Mouse (Mus musculus): ENCODE results near the gene Trim62. TPM values are rescaled to one million over a fixed set of nuclear protein-coding genes. Genes with fewer than 3 reads are reported as not detected.

Trim62 gene
- total RNA-seq, 2 experiments from 2014 or later = not detected

GRCm38 (mm10) chr4:128905251-128905650, 21.9 kb downstream of the Trim62 start:
- no peak for ATAC-seq (replicated peaks; ENCODE audit: low FRiP score, poor library complexity, severe bottlenecking)

DNA sequence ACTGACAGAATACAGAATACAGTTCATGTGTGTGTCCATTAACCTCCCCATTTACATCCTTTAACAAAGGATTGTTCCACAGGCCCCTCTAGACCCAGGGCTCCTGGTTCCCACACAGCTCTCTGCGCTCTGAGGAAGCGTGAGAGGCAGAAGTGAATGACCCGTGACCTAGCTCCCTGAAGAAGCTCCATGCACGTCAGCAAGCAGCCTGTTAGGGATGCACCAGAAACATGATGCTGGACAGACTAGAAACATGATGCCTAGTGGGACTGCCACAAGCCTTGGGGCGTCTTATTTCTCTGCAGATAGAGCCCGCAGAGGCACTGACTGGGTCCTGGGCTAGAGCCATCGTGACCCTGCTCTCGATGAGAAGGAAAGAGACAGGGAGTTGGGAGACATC, 23.4 kb downstream of the Trim62 start:
- no peak for ATAC-seq (replicated peaks; ENCODE audit: low FRiP score, poor library complexity, severe bottlenecking)

- ATAC-seq (replicated peaks; ENCODE audit: low FRiP score, poor library complexity, severe bottlenecking) = no peak
These were observed 24.0 kb downstream of the Trim62 start for GRCm38 (mm10) chr4:128907238-128907968.

GRCm38 (mm10) chr4:128908586-128909377, 25.4 kb downstream of the Trim62 start:
- peak; percentile 57; the same call in 1 of the 2 replicates for ATAC-seq (replicated peaks; ENCODE audit: low FRiP score, poor library complexity, severe bottlenecking)

DNA sequence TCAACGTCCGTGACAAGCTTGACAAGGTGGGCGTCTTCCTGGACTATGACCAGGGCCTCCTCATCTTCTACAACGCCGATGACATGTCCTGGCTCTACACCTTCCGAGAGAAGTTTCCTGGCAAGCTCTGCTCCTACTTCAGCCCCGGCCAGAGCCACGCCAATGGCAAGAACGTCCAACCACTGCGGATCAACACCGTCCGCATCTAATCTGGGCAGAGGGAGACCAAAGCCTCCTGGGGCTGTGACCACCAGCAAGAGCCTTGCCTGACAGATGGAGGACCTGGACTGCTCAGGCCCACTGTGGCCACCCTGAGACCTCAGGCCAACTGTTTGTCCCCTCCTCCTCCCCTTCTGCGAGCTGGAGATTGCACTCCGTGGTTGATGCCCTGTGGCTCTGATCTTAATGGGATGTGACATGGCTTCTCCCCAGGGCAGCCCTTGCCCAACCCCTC, 26.0 kb downstream of the Trim62 start:
- ATAC-seq (replicated peaks; ENCODE audit: low FRiP score, poor library complexity, severe bottlenecking) = no peak

DNA sequence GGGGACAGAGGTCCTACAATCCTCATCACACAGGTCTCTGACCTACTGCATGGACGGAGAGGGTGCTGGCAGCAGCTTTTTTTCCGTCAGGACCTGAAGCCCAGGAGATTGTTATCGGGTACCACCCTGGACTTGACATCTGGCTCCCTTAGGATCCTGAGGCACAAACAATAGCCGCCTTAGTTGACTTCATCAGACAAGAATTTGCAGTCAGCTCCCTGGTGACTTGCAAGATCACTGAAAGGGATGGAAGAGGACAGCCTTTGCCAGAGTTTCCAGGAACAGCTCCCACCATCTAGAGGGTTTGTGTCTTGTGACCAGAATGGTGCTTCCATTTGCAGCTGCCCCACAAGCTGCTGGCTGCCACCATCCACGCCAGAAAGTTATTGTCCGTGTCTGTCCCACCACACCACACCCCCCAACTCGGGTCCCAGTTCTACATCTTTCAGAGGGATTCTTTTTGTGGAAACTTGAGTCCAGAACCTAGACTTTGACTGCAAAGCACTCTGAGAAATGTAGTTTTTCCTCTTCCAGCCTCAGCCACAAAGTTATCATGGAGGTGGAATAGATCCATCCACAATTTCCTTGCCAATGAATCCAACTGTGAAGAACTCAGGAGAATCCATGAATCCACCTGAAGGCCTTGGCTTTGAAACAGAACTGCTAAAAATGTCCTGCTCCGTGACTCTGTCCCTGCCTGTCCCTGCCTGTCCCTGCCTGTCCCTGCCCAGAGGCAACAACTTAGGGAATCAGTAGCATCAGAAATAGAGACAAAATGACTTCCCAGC, 27.1 kb downstream of the Trim62 start:
- no peak for ATAC-seq (replicated peaks; ENCODE audit: low FRiP score, poor library complexity, severe bottlenecking)

- ATAC-seq (replicated peaks; ENCODE audit: low FRiP score, poor library complexity, severe bottlenecking) = no peak
These were observed 28.7 kb downstream of the Trim62 start for GRCm38 (mm10) chr4:128912085-128912484.

DNA sequence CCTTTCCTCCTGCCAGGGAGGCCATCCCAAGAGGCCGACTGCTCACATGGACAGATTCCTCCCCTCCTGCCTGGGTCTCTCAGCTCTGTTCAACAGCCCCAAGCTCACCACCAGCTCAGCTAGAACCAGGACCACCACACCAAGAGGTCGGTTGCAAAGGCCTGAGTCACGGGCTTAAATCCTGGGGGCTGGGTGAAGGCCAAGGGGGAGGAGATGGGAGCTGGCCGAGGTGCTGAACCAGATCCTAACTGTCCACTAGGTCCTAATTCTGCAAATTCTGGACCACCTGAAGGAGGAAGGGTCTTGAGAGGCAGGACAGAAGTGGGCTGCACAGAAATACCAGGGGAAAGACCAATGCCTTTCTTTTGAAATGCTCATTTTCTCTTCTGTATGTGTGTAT, 30.4 kb downstream of the Trim62 start:
- no peak for ATAC-seq (replicated peaks; ENCODE audit: low FRiP score, poor library complexity, severe bottlenecking)

DNA sequence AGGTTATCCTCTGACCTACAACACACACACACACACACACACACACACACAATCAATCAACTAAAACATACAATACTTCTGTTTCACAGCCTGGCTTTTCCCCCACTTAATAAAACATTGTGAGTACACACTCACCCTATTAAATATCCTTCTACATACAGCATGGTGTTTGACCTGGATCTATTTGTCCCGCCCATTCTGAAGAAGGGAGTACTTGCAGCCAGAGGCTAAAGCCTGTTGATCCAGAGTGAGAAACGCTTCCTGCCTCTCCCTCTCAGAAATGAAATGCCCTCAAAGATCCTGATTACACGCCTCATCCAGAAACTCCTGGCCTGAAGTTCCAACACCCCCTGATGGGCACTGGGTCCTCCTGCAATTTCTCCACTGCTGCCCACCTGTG, 33.7 kb downstream of the Trim62 start:
- no peak for ATAC-seq (replicated peaks; ENCODE audit: low FRiP score, poor library complexity, severe bottlenecking)

GRCm38 (mm10) chr4:128917756-128918155, 34.4 kb downstream of the Trim62 start:
- no peak for ATAC-seq (replicated peaks; ENCODE audit: low FRiP score, poor library complexity, severe bottlenecking)

DNA sequence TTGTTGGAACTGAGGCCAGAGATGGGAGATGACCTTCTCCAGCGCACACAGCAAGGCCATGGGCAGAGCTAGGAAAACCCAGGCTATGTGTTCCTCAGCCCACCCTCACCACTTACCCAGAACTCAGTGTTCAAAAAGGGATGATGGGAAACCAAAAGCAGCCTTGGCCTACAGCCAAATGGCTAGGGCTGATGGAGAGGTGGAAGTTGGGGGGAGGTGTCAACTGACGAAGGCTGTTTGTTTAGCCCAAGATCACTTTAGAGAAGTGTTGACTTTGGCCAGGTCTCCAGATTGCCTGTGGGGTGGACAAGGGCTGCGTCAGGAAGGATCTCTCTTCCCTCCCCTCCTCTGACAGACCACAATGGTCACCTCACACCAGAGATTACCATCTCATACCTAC, 34.8 kb downstream of the Trim62 start:
- no peak for ATAC-seq (replicated peaks; ENCODE audit: low FRiP score, poor library complexity, severe bottlenecking)

- no peak for ATAC-seq (replicated peaks; ENCODE audit: low FRiP score, poor library complexity, severe bottlenecking)
These were observed 35.7 kb downstream of the Trim62 start for GRCm38 (mm10) chr4:128919106-128919505.

DNA sequence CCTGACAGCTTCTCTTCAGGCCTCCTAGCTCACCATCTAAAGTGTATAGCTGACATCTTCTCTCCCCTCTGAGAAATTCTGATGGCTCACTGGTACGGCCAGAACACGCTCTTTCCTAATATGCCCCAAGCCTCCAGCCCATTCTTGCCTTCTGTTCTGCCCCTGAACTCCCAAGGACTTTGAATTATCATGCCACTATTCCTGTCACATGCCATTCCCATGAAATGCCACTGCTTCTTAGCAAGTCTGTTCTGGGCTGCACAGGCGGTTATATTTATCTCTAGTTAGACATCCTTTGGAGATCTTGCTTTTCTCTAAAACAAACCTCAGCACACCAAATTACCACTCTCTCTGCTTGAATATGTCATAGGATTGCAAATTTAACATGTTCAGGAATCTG, 40.2 kb downstream of the Trim62 start:
- ATAC-seq (replicated peaks; ENCODE audit: low FRiP score, poor library complexity, severe bottlenecking) = no peak

DNA sequence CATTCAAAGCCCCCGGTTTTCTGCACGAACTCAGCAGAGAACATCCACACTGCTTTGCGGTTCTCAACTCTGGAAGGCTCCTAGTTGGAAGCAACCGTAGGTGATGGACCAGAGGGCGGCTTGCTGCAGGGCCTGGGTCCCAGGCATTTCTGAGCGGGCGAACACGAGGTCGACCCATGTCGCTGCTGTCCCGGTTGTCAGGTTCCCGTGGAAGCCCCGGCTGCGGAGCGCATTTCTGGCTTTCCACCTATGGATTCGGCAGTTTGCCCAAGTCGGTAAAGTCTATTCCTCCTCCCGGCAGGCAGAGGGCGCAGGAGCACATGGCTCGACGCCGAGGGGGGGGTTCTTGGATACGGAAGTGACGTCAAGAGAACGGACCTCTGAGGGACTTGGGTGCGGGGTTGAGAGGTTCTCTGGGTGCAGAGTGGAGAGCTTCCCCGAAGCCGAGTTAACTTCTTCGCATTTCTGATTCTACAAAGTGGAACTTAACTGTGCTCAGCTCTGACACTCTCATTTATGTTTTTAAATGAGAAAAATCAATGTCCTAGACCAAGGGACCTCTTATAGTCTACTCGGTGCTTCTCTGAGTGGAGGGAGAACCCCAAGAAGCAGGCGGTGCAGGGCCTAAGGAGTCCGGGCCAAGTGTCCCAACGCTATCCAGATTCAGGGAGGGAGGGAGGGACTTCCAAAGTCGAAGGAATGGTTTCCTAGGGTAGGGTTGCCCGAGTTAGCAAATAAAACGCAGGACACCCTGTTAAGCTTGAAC, 41.6 kb downstream of the Trim62 start:
- ATAC-seq (replicated peaks; ENCODE audit: low FRiP score, poor library complexity, severe bottlenecking) = no peak

GRCm38 (mm10) chr4:128932783-128933182, 49.4 kb downstream of the Trim62 start:
- ATAC-seq (replicated peaks; ENCODE audit: low FRiP score, poor library complexity, severe bottlenecking) = no peak

DNA sequence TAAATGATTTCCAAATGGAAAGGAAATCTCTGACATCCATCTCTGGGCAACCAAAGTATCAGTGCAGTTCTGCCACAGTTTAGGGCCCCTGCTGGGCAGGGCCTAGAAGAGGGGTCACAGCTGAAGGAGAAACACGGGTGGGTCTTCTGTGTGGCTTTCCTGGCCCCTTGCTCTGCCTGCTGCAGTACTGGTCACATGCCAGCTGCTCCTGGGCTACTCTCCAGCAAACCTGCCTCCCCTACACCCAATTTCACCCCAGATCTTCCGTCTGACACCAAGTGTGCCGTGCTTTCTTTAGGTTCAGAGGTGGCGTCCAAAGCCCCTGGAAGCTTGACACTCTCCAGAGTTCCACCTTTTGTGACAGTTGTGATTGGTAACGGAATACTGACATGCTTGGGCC, 52.2 kb downstream of the Trim62 start:
- ATAC-seq (replicated peaks; ENCODE audit: low FRiP score, poor library complexity, severe bottlenecking) = no peak

- ATAC-seq (replicated peaks; ENCODE audit: low FRiP score, poor library complexity, severe bottlenecking) = no peak
These were observed 59.0 kb downstream of the Trim62 start for GRCm38 (mm10) chr4:128942346-128942745.

GRCm38 (mm10) chr4:128946736-128947135, 63.4 kb downstream of the Trim62 start:
- no peak for ATAC-seq (replicated peaks; ENCODE audit: low FRiP score, poor library complexity, severe bottlenecking)

- no peak for ATAC-seq (replicated peaks; ENCODE audit: low FRiP score, poor library complexity, severe bottlenecking)
These were observed 64.0 kb downstream of the Trim62 start for GRCm38 (mm10) chr4:128947326-128947933.
